Mouse (Mus musculus): ENCODE measurements at regions not wholly inside any gene's neighbourhood (a gene's known extent, or its start where the extent isn't known, plus 50 kb on each side); places are given as distances from the start of the nearest gene placed in this dataset.
"Not testable (repeated sequence)": the region's sequence is repeated elsewhere in the genome, so short reads cannot be mapped to it uniquely, and the experiment has no call there.

- no peak for DNase-seq (ENCODE audit: low spot score)
Observed at GRCm38 (mm10) chr3:117116210-117116609, 147.4 kb upstream of the Palmd start.

GRCm38 (mm10) chr3:117112766-117113165 is 144.0 kb upstream of the Palmd start:
- no peak for DNase-seq (ENCODE audit: low spot score)

GRCm38 (mm10) chr3:117112304-117112703 is 143.5 kb upstream of the Palmd start:
- DNase-seq (ENCODE audit: low spot score): no peak

GRCm38 (mm10) chr3:117108966-117109700 is 140.3 kb upstream of the Palmd start:
- DNase-seq (ENCODE audit: low spot score): no peak

- DNase-seq (ENCODE audit: low spot score): no peak
Observed at GRCm38 (mm10) chr3:117107986-117108385, 139.2 kb upstream of the Palmd start.

GRCm38 (mm10) chr3:117107378-117107777 is 138.6 kb upstream of the Palmd start:
- DNase-seq (ENCODE audit: low spot score): no peak

GRCm38 (mm10) chr3:117087646-117088045 is 118.9 kb upstream of the Palmd start:
- no peak for DNase-seq (ENCODE audit: low spot score)

- no peak for DNase-seq (ENCODE audit: low spot score)
Observed at GRCm38 (mm10) chr3:117076734-117077133, 107.9 kb upstream of the Palmd start.

- DNase-seq (ENCODE audit: low spot score): no peak
Observed at GRCm38 (mm10) chr3:117073399-117073798, 104.6 kb upstream of the Palmd start.

- no peak for DNase-seq (ENCODE audit: low spot score)
Observed at GRCm38 (mm10) chr3:117072998-117073397, 104.2 kb upstream of the Palmd start.

- DNase-seq (ENCODE audit: low spot score): no peak
Observed at GRCm38 (mm10) chr3:117071851-117072250, 103.1 kb upstream of the Palmd start.

- no peak for DNase-seq (ENCODE audit: low spot score)
Observed at GRCm38 (mm10) chr3:117067470-117068053, 98.8 kb upstream of the Palmd start.

- no peak for DNase-seq (ENCODE audit: low spot score)
Observed at GRCm38 (mm10) chr3:117065904-117066303, 97.1 kb upstream of the Palmd start.

GRCm38 (mm10) chr3:117061831-117062230 is 93.0 kb upstream of the Palmd start:
- DNase-seq (ENCODE audit: low spot score): no peak

- no peak for DNase-seq (ENCODE audit: low spot score)
Observed at GRCm38 (mm10) chr3:117061182-117061581, 92.4 kb upstream of the Palmd start.

GRCm38 (mm10) chr3:117054711-117055110 is 85.9 kb upstream of the Palmd start:
- not testable (repeated sequence) for DNase-seq (ENCODE audit: low spot score)

- DNase-seq (ENCODE audit: low spot score): no peak
Observed at GRCm38 (mm10) chr3:117051431-117051830, 82.6 kb upstream of the Palmd start.

GRCm38 (mm10) chr3:117050909-117051308 is 82.1 kb upstream of the Palmd start:
- DNase-seq (ENCODE audit: low spot score): no peak

GRCm38 (mm10) chr3:117049410-117049809 is 80.6 kb upstream of the Palmd start:
- DNase-seq (ENCODE audit: low spot score): no peak

- no peak for DNase-seq (ENCODE audit: low spot score)
Observed at GRCm38 (mm10) chr3:117044809-117045208, 76.0 kb upstream of the Palmd start.

GRCm38 (mm10) chr3:117044304-117044703 is 75.5 kb upstream of the Palmd start:
- no peak for DNase-seq (ENCODE audit: low spot score)

- no peak for DNase-seq (ENCODE audit: low spot score)
Observed at GRCm38 (mm10) chr3:117038928-117039300, 70.1 kb upstream of the Palmd start.

- no peak for DNase-seq (ENCODE audit: low spot score)
Observed at GRCm38 (mm10) chr3:117038280-117038927, 69.6 kb upstream of the Palmd start.
